In the genomic region with DNA sequence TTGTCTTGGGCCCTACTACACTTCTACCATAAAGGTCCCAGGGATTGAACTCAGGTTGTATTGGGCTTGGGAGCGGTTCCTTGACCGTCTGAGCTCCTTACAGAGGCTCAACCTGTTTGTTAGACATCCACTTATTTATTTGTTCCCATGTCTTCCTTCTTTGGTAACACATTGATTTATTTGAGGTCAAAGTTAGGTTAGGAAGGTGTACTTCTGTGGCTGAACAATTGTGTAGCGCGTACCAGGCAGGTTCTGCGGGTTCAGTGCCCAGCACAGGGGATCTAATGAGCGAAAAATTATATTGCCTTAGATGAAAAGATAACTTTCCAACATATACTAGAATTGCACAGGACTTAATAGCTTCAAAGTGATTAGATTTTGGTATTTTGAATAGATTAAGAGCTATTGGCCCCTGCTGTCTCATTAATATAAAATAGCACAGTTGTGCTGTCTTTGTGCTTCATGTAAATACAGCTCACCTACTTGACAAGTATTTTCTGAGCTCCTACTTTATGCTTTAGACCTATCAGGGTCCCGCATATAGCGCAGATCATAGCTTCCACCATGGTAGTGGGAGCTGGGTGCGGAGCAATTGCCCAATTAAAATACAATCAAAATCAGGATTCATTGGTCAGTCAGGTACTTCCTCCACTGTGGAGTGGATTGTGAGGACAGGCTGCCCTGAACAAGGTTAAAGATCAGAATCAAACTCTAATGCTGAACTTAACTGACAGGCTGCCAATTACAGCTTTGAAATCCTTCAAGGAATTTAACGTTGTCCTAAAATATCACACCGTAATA, we compare ENCODE assay signal across 9 mouse cellular contexts. TPM values are rescaled to one million over a fixed set of nuclear protein-coding genes. Genes with fewer than 3 reads are reported as not detected.
A peak's percentile ranks its signal among the peaks of the same experiment; 100 is the strongest.
DNase-seq lines count a peak whose midpoint lies in the region; ATAC-seq and TF ChIP-seq lines count a peak whose summit lies in the region.
"Had no signal": no experiment of that assay in that cellular context is flagged by ENCODE, and none has a peak within 500 bp of the region (broad histone marks: within the 10 kb centered on the region; RNA-seq: fewer than 3 reads in every experiment).

No protein-coding gene starts in this region.

- peak overlapping the region; percentile 88 for H3K9ac ChIP-seq in ES-Bruce4 (ENCODE audit: low read depth, poor library complexity, severe bottlenecking)
- H3K9ac ChIP-seq in forebrain, embryonic 16.5 days (replicated peaks; ENCODE audit: low read depth, low read length), result peak overlapping the region; percentile 94
- peak overlapping the region; percentile 96 for H3K9ac ChIP-seq in limb, embryonic 14.5 days (ENCODE audit: low read depth, low read length, severe bottlenecking)

- WGBS in forebrain, embryonic 16.5 days, result 48% methylated on average over 11 of the region's 11 CpGs
- 47% methylated on average over 11 of the region's 11 CpGs for WGBS in limb, embryonic 14.5 days

- peak overlapping the region; percentile 80 for H3K4me2 ChIP-seq in forebrain, embryonic 16.5 days (ENCODE audit: low read length)
- H3K4me2 ChIP-seq in limb, embryonic 14.5 days (replicated peaks; ENCODE audit: low read depth, low read length, severe bottlenecking), result peak overlapping the region; percentile 82

- peaks cover 12% of the 10 kb centered on the region for H3K36me3 ChIP-seq in erythroblast, embryonic 14.5 days (ENCODE audit: control insufficient read depth)
- peaks cover 2% of the 10 kb centered on the region; the same call in 1 of the 2 replicates for H3K36me3 ChIP-seq in ES-Bruce4 (ENCODE audit: control insufficient read depth, insufficient read depth, low read length, poor library complexity, severe bottlenecking)
- no peaks in the 10 kb centered on the region for H3K36me3 ChIP-seq in forebrain, embryonic 16.5 days (ENCODE audit: control insufficient read depth, insufficient read depth)
- H3K36me3 ChIP-seq in limb, embryonic 14.5 days (ENCODE audit: control insufficient read depth, insufficient read depth, low read length), result 0 out of 2 replicates have a peak, but pooled peaks cover 2% of the 10 kb centered on the region

- no peaks in the 10 kb centered on the region for H3K27me3 ChIP-seq in erythroblast, embryonic 14.5 days (ENCODE audit: control insufficient read depth)
- no peaks in the 10 kb centered on the region for H3K27me3 ChIP-seq in ES-Bruce4 (ENCODE audit: control insufficient read depth, insufficient read depth, low read length, poor library complexity, severe bottlenecking)
- no peaks in the 10 kb centered on the region for H3K27me3 ChIP-seq in forebrain, embryonic 16.5 days (replicated peaks; ENCODE audit: control insufficient read depth, insufficient read depth, low read length)
- no peaks in the 10 kb centered on the region for H3K27me3 ChIP-seq in limb, embryonic 14.5 days (ENCODE audit: control insufficient read depth, insufficient read depth, low read length)
- H3K27me3 ChIP-seq: Patski had no signal

- H3K4me3 ChIP-seq in erythroblast, embryonic 14.5 days (replicated peaks), result peak overlapping the region; percentile 90
- peak overlapping the region; percentile 66 for H3K4me3 ChIP-seq in ES-Bruce4 (ENCODE audit: low read depth, low read length)
- H3K4me3 ChIP-seq in forebrain, embryonic 16.5 days (replicated peaks; ENCODE audit: low read length), result peak overlapping the region; percentile 79
- peak overlapping the region; percentile 85 for H3K4me3 ChIP-seq in limb, embryonic 14.5 days (replicated peaks; ENCODE audit: low read length)

- no peaks in the 10 kb centered on the region for H3K9me3 ChIP-seq in erythroblast, embryonic 14.5 days (ENCODE audit: control insufficient read depth, low read length)
- H3K9me3 ChIP-seq in ES-Bruce4 (replicated peaks; ENCODE audit: control insufficient read depth, insufficient read depth, low read length, poor library complexity, severe bottlenecking), result no peaks in the 10 kb centered on the region
- no peaks in the 10 kb centered on the region for H3K9me3 ChIP-seq in forebrain, embryonic 16.5 days (ENCODE audit: control insufficient read depth, low read length)
- no peaks in the 10 kb centered on the region for H3K9me3 ChIP-seq in limb, embryonic 14.5 days (ENCODE audit: control insufficient read depth, low read length)

- no peak for ATAC-seq in erythroblast, adult 5-6 weeks (replicated peaks; ENCODE audit: low FRiP score, poor library complexity, severe bottlenecking)
- no peak for ATAC-seq in forebrain, embryonic 16.5 days
- no peak for ATAC-seq in limb, embryonic 14.5 days (ENCODE audit: low FRiP score, low read depth)

- no peak for TF ChIP-seq EP300 in ES-Bruce4 (IDR thresholded peaks at IDR 0.05; ENCODE audit: insufficient read depth, low read depth, low read length)

- H3K27ac ChIP-seq in ES-Bruce4 (ENCODE audit: insufficient read depth, low read length), result peak overlapping the region; percentile 91
- peak overlapping the region; percentile 100 for H3K27ac ChIP-seq in forebrain, embryonic 16.5 days (ENCODE audit: low read length)
- H3K27ac ChIP-seq in limb, embryonic 14.5 days (replicated peaks; ENCODE audit: low read depth, low read length), result peak overlapping the region; percentile 99

- intact Hi-C loops in left cerebral cortex, postnatal 25 days (cut with DNase I), result no loop called here

- TF ChIP-seq POLR2A in ES-Bruce4 (IDR thresholded peaks at IDR 0.05; ENCODE audit: insufficient read depth, low read length), result no peak
- TF ChIP-seq POLR2A in limb, embryonic 14.5 days (IDR thresholded peaks at IDR 0.05; ENCODE audit: borderline replicate concordance, extremely low read depth, insufficient read depth, insufficient read length), result no peak

- peaks cover 31% of the 10 kb centered on the region for H3K4me1 ChIP-seq in erythroblast, embryonic 14.5 days (ENCODE audit: control insufficient read depth)
- H3K4me1 ChIP-seq in ES-Bruce4 (ENCODE audit: control insufficient read depth, insufficient read depth, low read length), result no peaks in the 10 kb centered on the region
- peaks cover 15% of the 10 kb centered on the region for H3K4me1 ChIP-seq in forebrain, embryonic 16.5 days (replicated peaks; ENCODE audit: control insufficient read depth, insufficient read depth, low read length)
- H3K4me1 ChIP-seq in limb, embryonic 14.5 days (ENCODE audit: control insufficient read depth, insufficient read depth, low read length), result peaks cover 16% of the 10 kb centered on the region

- no peak for TF ChIP-seq CTCF in ES-Bruce4 (IDR thresholded peaks at IDR 0.05; ENCODE audit: low read depth, low read length)

- DNase-seq in limb, embryonic 14.5 days (ENCODE audit: low spot score), result no peak
- DNase-seq in neural tube, embryonic 10.5 days (ENCODE audit: extremely low spot score, low spot score), result peak; percentile 25
- no peak for DNase-seq in left cerebral cortex, postnatal 25 days (ENCODE audit: low spot score in 2 of 2)
- DNase-seq in thymus, postnatal 4 days, result no peak

RNA-seq across cellular contexts. Expression of a gene that starts 1.1 kb away (rescaled TPM):
- polyA plus RNA-seq in erythroblast, embryonic 14.5 days (2012), result 0.81 and 2.7 TPM in 2 replicates
- total RNA-seq in erythroblast, adult 5-6 weeks (2015; ENCODE audit: low replicate concordance), result 70.5 and 83.8 TPM in 2 replicates
- total RNA-seq in erythroblast, adult 5-6 weeks (2017; ENCODE audit: low replicate concordance), result 218 and 248 TPM in 2 replicates
- polyA plus RNA-seq in ES-Bruce4 (2011; ENCODE audit: insufficient read depth, insufficient read length, low read depth, missing spikeins), result 234 and 236 TPM in 2 replicates
- polyA plus RNA-seq in forebrain, embryonic 16.5 days (2015; fragmentation: Nextera tagmentation; extraction: Ambion mirVana), result 139 and 147 TPM in 2 replicates
- 66.3 and 88.4 TPM in 2 replicates for polyA plus RNA-seq in limb, embryonic 14.5 days (2012; rRNA removed)
- polyA plus RNA-seq in limb, embryonic 14.5 days (2014; fragmentation: Nextera tagmentation; extraction: Ambion mirVana), result 129 and 132 TPM in 2 replicates
- 100 to 1,000 TPM; 110 to 113 TPM for total RNA-seq in left cerebral cortex, postnatal 25 days (2021)

RNA-seq across cellular contexts. Expression of a gene that starts 36.4 kb away (rescaled TPM):
- polyA plus RNA-seq in erythroblast, embryonic 14.5 days (2012), result 0.42 and 0.93 TPM in 2 replicates
- total RNA-seq in erythroblast, adult 5-6 weeks (2015; ENCODE audit: low replicate concordance), result 20.8 and 24.5 TPM in 2 replicates
- 5.2 and 10.9 TPM in 2 replicates for total RNA-seq in erythroblast, adult 5-6 weeks (2017; ENCODE audit: low replicate concordance)
- 18.8 and 20.2 TPM in 2 replicates for polyA plus RNA-seq in ES-Bruce4 (2011; ENCODE audit: insufficient read depth, insufficient read length, low read depth, missing spikeins)
- 0.99 and 1.2 TPM in 2 replicates for polyA plus RNA-seq in forebrain, embryonic 16.5 days (2015; fragmentation: Nextera tagmentation; extraction: Ambion mirVana)
- 6.5 and 7.8 TPM in 2 replicates for polyA plus RNA-seq in limb, embryonic 14.5 days (2012; rRNA removed)
- polyA plus RNA-seq in limb, embryonic 14.5 days (2014; fragmentation: Nextera tagmentation; extraction: Ambion mirVana), result 1.5 and 1.7 TPM in 2 replicates
- total RNA-seq in left cerebral cortex, postnatal 25 days (2021), result under 1 TPM; 0.50 to 0.55 TPM

Comparison
In these comparisons a context has a peak if more than half of its experiments do, and no peak if none do; other contexts are left out.
1. RNA of a gene that starts 1.1 kb away (polyA plus RNA-seq): 234 to 236 TPM in ES-Bruce4, 139 to 147 TPM in forebrain, embryonic 16.5 days and 66.3 to 132 TPM in limb, embryonic 14.5 days; 0.81 to 2.7 TPM in erythroblast, embryonic 14.5 days; every median in the first group is over 10 times any median in the second.
2. Peak in every context shown above with its lines, with median percentiles within 50 percentile points of each other: H3K4me3 ChIP-seq, H3K27ac ChIP-seq and H3K9ac ChIP-seq.